Mouse (Mus musculus): Measurements from ENCODE around the gene Spn.

Spn gene

DNA sequence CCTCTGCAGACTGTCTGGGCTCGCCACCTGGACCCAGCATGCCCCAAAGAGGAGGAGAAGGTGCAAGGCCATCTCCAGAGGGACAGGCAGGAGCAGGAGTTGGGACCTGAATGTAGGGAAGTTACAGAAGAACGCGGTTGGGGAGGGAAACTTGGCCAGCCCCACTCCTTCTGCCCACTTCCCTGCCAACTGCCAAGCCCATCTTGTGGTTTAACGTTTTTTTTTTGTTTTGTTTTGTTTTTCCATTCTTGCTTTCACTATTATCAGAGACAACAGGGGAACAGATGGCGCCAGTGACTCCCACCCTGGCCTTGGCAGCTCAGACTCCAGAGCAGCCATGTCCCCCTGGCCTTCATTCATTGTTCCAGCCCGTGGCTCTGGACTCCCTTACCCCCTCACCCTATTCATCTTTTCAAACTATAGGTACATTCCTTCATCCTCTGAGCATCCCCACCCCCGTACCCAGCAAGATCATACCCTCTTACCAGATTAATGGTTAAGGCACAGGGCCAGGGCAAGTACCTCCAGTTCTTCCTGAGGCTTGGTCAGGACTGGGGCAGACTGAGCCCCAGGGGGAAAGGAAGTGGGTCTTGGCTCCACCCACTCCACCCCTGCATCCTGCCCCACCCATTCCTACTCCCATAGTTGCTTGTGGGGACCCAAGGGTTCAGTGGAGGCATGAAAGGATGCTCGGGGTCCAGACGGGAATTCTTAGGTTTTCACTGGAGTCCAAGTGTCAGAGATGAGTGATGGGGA is at the start of gene Spn:
Spn (minus strand) TSS at position 562 of the 756 bp plus-strand sequence.
- DNase-seq (ENCODE audit: low read depth, low spot score): no peak

DNA sequence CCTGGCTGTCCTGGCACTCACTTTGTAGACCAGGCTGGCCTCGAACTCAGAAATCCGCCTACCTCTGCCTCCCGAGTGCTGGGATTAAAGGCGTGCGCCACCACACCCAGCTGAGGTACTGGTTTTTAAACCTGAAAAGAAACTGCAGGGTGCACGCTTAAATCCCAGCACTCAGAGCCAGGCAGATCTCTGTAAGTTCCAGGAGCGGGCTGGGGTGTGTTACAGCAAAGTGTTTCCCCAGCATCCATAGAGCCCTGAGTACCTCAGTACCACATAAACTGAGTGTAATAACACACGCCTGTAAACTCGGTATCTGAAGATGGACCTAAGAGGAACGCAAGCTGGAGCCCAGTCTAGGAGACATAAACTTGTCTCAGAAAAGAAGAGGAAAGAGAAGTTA is 49.7 kb upstream of the Spn start:
- DNase-seq (ENCODE audit: low read depth, low spot score): peak; percentile 85

DNA sequence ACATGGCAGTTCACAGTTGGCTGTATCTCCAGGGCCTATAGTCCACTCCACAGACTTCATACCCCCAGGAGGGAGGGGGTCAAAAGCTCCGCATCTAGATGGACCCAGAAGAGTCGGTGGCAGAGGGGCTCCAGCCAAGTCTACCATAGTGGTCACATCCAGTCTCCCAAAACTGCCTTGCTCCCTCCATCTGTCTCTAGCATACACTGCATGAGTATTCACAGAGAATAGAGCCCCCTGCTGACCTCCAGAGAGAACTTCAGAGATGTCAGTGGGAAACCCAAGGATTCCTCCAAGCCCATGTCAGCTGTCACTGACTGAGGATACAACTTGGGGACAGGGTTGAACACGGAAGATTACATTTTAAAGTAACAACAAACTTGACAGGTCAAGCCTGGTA is 48.0 kb upstream of the Spn start:
- DNase-seq (ENCODE audit: low read depth, low spot score): peak; percentile 82

DNA sequence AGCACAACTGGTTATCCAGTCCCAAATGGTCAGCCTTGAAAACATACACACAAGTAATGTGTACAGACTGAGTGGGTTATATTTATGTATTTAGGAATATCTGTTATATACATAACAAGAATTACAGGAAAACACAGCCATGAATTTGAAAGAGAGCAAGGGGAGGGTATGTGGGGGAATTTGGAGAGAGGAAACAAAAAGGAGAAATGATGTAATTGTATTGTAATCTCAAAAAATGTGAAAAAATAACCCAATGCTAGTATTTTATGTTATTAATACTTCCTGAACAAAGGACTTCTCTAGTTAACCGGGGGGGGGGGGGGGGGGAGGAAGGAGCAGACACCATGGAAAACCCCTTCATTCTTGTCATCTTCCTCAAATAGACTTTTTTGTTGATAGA is 47.1 kb upstream of the Spn start:
- DNase-seq (ENCODE audit: low read depth, low spot score): no peak

DNA sequence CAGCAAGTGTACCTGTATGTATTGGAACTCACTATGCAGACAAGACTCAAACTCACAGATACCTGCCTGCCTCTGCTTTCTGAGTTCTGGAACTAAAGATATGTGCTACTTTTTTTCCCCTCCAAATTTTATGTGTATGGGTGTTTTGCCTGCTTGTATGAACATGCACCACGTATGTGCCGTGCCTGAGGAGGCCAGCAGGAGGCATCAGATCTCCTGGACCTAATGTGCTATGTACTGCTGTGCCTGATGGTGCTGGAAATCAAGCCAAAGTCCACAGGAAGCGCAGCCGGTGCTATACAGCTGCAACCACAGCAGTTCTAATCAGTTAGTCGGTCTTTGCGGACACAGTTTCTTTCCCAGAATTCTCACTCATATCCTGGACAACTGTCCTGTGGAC is 46.2 kb upstream of the Spn start:
- DNase-seq (ENCODE audit: low read depth, low spot score): peak; percentile 80

DNA sequence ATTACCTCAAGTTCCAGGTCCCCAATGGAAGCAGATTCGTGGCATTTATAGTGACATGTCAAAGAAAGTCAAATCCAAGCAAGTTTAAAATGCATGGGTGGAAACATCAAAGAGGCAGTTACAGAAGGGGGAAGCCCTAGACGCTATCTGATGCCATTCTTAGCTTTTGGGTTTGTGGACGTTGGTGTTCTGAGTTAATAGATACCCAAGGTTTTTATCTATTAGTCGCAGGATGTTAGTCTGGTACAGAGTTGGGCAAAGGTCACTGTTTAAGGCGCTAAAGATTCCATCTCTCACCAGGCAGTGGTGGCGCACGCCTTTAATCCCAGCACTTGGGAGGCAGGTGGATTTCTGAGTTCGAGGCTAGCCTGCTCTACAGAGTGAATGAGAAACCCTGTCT is 45.7 kb upstream of the Spn start:
- no peak for DNase-seq (ENCODE audit: low read depth, low spot score)

DNA sequence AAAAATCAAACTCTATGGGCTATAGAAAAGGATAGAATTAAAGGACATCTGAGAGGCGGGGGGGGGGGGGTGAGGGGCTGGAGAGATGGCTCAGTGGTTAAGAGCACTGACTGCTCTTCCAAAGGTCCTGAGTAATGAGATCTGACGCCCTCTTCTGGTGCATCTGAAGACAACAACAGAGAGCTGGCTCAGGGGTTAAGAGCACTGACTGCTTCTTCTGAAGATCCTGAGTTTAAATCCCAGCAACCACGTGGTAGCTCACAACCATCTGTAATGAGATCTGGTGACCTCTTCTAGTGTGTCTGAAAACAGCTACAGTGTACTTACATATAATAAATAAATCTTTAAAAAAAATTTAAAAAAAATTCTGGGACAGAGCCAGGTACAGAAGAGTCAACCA is 44.1 kb upstream of the Spn start:
- peak; percentile 71 for DNase-seq (ENCODE audit: low read depth, low spot score)

DNA sequence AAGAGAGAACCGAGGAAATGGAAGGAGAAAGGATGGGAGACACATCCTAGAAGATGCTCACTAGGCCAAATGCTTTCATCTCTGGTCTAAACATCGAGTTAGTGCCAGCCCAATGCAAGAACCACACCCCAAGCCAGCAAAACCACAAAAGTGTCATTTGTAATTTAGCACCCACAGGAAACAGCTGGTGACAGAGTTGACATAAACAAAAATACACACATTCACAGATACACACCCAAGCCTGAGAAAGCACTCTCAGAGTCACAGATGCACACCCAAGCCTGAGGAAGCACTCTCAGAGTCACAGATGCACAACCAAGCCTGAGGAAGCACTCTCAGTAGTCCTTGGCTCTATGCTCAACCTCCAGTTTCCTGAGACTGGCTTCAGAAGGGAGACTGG is 43.2 kb upstream of the Spn start:
- no peak for DNase-seq (ENCODE audit: low read depth, low spot score)

DNA sequence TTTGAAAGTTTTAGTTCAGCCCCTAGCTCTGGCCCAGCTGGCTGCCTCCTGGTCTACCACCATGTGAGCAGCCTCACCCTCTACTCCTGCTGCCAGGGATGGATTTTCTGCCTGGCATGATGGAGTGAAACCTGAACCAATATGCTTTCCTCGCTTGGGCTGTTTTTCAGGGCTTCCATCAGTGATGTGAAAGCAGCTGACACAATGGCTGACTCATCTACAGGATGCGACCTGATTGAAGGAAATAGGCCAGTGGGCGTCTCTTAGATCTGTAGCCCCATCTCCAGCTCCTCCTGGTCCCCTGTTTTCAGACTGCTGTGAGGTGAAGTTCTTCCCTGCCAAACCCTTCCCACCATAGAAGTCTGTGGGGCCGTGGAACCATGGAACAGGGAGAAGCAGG is 39.3 kb upstream of the Spn start:
- no peak for DNase-seq (ENCODE audit: low read depth, low spot score)

DNA sequence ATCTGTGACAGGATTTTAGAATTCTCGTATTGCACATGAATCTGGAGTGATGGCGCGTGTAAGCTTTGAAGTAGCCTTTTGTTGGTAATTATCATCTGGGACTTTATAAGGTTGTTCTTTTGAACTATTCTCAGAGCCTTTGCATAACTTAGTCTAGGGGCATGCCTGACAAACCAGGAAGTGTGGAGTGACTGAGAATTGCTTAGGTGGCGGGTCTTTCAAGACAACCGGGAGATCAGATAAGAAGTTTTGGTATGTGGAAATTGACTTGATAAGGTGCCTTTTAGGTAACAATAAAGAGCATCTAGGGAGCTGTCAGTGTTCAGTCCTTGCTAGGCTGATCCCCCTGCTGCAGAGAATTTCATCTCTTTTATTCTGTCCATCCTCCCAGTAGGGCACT is 28.9 kb upstream of the Spn start:
- DNase-seq (ENCODE audit: low read depth, low spot score): no peak

DNA sequence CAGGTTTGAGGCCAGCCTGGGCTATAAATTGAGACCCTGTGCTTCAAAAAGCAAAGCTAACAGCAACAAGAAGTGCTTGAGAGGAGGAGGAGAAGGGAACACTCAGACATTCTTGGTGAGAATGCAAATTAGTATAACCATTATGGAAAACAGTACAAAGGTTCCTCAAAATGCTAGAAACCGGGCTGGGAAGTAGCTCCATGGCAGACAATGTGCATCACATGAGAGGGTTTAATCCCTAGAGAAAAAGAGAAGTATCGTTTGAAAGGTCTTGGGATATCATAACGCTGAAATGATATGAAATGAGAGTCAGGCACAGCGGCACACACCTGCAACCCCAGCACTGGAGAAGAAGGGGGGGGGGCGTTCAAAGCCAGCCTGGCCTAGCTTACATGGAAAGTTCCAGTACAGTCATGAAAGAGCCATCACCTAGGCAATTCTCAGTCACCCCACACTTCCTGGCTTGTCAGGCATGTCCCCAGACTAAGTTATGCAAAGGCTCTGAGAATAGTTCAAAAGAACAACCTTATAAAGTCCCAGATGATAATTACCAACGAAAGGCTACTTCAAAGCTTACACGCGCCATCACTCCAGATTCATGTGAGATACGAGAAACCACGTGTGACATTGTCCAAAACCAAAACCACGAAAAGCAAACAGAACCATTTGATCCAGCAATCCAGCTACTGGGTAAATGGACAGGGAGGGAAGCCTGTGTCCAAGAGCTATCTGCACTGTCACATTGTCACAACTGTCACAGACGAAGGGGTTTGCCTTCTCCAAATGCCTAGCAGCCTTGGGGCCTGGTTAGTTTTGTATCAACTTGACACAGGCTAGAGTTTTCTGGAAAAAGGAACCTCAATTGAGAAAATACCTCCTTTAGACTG is 28.2 kb upstream of the Spn start:
- no peak for DNase-seq (ENCODE audit: low read depth, low spot score)

DNA sequence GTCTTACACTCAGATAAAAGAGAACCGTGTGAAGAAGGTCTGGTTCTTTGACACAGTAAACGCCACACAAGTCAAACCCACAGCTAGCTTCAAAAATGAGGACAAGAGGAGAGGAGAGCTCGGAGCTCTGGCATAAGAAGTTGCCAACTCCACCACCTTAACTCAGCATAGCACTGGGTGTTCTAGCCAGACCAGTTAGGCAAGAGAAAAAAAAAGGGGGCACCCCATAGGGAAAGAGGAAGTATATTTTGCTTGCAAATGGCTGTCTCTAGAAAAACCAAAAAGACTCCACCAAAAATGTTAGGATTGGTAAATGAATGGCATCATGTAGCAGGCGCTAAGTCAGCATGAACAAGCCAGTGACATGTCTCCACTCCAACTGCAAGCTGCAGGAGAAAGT is 26.4 kb upstream of the Spn start:
- DNase-seq (ENCODE audit: low read depth, low spot score): no peak

DNA sequence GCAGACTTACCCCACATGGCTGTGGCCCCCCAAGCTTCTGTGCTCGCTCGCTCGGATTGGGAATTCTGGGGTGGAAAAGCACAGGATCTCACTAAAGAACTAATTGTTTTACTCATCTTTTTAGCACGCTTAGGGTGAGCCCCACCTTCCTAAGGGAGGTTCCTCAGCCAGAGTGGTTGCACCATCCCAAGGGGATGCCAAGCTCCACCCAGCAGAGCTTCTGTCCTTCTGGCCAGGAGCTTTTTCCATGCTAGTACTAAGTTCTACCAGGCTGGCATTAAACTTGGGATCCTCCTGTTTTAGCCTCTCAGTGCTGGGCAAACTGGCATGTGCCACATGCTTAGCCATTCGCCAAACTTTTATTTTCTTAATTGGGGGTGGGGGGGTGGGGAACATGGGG is 24.9 kb upstream of the Spn start:
- DNase-seq (ENCODE audit: low read depth, low spot score): no peak

DNA sequence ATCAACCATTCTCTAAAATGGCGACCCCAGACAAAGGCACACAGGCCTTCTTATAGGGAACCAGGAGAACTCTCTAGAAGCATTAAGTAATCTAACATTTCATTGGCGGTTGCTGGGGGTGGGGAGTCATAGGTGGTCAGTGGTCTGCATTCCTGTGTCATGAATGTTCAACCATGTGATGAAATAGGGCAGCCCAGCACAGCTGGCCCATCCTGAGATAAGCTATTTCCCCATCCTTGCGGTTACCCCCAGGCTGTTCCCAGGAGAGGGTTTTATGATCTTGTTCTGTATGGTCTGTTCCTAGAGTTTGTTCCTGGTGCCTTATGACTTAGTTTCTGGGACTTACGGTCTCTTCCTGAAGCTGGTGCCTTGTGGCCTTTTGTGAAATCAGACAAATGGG is 19.9 kb upstream of the Spn start:
- no peak for DNase-seq (ENCODE audit: low read depth, low spot score)

DNA sequence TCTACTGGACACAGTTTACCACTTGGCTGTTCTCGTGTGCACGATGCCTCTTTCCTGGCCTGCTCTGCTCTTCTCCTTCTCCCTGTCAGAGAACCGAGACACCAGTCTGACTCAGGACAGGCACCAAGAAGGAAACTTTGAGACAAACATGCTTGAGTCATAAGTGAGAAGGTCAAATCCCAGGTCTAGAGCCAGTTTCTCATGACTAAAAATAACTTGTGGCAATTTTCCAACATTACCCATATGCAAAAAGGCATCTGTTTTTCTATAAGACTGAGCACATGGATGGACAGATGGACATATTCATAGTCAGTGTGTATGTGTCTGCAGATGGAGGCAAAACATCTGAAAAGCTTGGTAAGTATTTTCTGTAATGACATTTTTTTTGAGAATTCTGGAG is 15.9 kb upstream of the Spn start:
- no peak for DNase-seq (ENCODE audit: low read depth, low spot score)

DNA sequence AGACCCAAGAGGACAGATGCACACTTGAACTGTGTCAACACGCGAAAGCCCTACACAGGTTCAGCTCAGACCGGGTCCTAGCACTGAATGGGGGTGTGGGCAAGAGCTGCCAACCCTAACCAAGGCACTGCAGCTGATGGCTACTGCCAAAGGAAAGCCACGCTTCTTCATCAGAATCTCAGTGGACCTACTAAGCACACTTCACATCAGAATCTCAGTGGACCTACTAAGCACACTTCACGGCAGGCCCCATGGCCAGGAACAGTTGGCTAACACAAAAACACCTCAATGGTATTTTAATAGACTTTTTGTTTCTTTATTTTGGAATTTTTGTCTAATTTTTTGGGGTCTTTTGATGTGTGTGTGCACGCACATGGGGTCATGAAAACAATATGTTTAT is 14.8 kb upstream of the Spn start:
- DNase-seq (ENCODE audit: low read depth, low spot score): no peak

DNA sequence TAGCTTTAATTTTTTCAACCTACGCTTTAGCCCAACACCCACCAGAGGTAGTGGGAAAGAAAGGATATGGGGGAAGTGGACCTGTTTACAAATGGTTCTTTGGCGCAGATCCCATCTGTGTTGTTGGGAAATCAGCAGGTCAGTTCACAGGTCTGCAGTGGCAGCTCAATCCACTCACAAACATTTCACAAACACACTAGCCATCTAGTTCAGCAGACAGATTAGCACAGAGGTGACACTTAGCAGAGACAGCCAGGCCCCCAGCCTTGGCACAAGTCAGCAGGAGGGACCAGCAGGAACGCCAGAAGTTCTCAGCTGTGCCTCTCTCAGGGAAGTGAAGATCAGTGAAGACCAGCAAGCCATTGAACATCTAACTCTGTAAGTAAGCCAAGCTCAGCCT is 10.3 kb upstream of the Spn start:
- DNase-seq (ENCODE audit: low read depth, low spot score): no peak

DNA sequence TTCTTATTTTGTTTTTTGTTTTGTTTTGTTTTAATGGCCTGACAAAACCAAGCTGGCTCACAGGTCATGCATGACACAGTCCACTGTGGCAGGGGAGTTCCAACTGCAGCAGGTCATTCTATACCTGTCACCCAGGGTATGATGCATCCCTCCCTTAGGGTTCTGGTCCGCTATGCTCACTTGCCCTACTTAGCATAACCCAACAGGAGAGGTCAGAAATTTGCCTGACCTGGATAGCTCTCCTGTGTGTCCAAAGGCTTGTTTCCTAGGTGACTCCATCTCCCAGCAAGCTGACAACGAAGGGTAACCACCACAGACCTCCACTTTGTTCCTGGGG is 8.6 kb upstream of the Spn start:
- DNase-seq (ENCODE audit: low read depth, low spot score): no peak

DNA sequence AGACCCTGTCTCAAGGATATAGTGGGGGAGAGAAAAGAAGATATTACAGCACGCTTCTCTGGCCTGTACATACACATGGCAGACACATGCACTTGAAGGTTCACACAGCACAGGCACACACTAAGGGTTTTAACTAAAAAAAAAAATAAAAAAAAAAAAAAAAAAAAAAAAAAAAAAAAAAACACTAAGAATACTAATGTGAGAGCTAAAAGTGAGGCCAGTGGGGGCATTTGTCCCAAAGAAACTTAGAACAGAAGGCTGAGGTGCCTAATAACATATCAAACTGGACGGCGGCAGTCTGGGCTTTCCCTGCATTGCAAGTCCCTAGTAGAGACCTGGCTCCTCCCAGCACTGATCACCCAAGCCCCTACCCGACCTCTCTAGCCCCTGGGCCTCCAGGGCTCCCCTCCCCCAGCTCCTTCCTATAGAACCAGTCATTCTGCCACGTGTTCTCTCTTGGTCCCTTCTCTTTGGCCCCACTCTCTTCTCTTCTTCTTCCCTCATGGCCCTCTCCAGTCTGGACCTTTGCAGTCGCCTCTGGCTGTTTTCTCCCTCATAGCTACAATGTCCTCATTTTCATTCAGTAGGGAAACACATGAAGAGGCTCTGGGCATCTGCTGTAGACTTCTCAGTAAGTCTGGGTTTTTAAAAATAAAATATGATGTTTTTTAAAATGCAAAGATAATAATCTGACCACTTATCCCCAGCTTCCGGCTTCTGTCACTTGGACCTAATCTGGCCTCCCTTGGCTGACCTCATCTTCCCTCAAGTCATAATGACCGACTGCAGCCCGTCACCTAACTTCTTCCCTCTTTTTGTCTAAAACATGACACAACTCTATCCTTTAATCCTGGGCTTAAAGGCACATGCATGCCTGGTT is 8.0 kb upstream of the Spn start:
- peak; percentile 71 for DNase-seq (ENCODE audit: low read depth, low spot score)

DNA sequence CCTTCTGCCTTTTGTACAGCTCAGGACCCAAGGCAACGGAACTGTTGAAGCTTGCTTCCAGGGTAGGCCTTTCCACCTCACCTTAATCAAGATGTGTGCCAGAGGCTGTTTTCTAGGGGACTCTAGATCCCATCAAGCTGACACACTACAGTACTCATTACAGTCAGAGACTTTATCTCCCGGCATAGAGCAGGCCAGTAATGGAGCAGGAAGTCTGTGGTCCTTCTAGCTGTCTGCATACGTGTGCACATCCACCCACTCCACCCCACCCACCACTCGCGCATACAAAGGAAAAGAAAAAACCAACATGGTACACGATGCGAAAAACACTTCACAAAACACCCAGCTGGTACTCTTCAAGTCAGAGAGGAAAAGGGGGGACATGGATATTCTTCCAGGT is 6.8 kb upstream of the Spn start:
- DNase-seq (ENCODE audit: low read depth, low spot score): no peak

DNA sequence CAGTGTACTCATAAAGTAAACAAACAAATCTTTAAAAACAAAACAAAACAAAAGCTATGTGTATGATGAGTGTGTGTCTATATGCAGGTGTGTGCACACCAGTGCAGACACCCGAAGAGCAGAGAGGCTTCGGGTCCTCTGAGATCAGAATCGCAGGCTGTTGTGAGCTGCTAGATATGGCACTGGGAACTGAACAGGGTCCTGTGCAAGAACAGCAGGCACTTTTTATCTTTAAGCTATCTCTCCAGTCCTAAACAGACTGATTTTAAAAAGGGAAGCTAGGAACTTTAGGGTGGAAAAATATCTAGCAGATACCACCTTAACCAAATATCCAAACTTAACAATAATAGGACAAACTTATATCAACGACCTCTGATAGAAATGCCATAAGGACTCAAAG is 5.0 kb upstream of the Spn start:
- no peak for DNase-seq (ENCODE audit: low read depth, low spot score)

DNA sequence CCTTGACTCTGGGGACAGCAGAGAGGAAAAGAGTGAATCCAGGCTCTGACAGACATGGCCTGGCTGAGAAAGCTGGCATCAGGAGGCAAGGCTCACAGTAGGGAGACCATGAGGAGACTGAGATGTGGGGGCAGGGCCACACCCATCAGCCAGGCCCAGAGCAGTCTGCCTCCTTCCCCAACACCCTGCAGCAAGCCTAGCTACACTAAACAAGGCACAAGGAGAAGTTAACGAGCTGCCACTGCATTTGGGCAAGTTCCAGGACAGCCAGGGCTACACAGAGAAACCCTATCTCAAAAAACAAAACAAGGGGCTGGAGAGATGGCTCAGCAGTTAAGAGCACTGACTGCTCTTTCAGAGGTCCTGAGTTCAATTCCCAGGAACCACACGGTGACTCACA is 4.6 kb upstream of the Spn start:
- DNase-seq (ENCODE audit: low read depth, low spot score): no peak
